Mouse (Mus musculus) lung, adult 2 months (tissue): Measurements from ENCODE around the gene Ppp1r12a. TPM values are rescaled to one million over a fixed set of nuclear protein-coding genes. Genes with fewer than 3 reads are reported as not detected.

ENCODE experiments used
- DNase-seq: peaks from one replicate; pipeline ENCODE4 v3.0.0; 2022
- H3K4me1 ChIP-seq: fragments of 200-500 bp; 2 replicates; pipeline ENCODE4 v1.6.1; 2011; ENCODE audit warnings: low read length; ENCODE audit not compliant: control insufficient read depth, insufficient read depth
- H3K4me3 ChIP-seq: fragments of 200-500 bp; replicated peaks from 2 replicates; pipeline ENCODE3; 2011; ENCODE audit warnings: low read depth, mild to moderate bottlenecking, control low read depth, low read length; ENCODE audit errors: extremely low read depth
- CTCF ChIP-seq: fragments of 200-500 bp; IDR thresholded peaks from 2 replicates; pipeline ENCODE4 v1.5.1; 2011; ENCODE audit warnings: mild to moderate bottlenecking, low read length, control low read depth; ENCODE audit not compliant: insufficient read depth
- POLR2A ChIP-seq: fragments of 200-500 bp; IDR thresholded peaks from 2 replicates; pipeline ENCODE4 v1.6.1; 2011; ENCODE audit warnings: low read depth, mild to moderate bottlenecking, control low read depth, low read length, borderline replicate concordance; ENCODE audit errors: extremely low read depth
- WGBS: fragments of 180-500 bp; shearing (Covaris S2); methylation state at CpG from one replicate; pipeline ENCODE4 v1.1.7; 2018; 5-methylcytosine and 5-hydroxymethylcytosine counted together
- polyA plus RNA-seq: library from polyadenylated mRNA; depleted of rRNA; stranded (reverse); fragments of >200 nt; gene quantifications from 2 replicates; pipeline ENCODE4 v1.2.3, GENCODE M21; 2012; rRNA removed

Ppp1r12a gene
- polyA plus RNA-seq, 1 experiment = 32.9 TPM

DNA sequence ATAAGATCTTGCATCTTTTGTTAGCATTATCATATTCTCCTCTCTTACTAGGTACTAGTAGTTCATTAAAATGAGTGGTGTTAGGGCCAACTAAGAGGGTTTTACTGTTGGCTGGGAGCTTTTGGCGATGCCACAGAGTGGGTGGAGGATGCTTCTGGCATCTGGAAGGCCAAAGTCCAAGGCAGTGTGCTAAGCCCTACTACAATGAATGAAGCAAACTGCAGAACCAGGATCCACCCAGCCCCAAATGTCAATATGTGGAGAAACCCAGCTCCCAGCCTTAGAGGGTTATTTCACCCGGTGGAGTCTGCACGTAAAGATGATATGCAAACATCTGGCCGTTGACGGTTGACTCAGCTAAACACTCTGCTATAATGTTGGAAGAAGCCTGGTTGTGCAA is 167.8 kb downstream of the Ppp1r12a start:
- H3K4me3 ChIP-seq = no peak overlapping the region
- no peak for TF ChIP-seq CTCF
- no peak for TF ChIP-seq POLR2A
- 69% methylated on average over 5 of the region's 5 CpGs for WGBS
- DNase-seq = no peak
- H3K4me1 ChIP-seq = no peaks in the 10 kb centered on the region

DNA sequence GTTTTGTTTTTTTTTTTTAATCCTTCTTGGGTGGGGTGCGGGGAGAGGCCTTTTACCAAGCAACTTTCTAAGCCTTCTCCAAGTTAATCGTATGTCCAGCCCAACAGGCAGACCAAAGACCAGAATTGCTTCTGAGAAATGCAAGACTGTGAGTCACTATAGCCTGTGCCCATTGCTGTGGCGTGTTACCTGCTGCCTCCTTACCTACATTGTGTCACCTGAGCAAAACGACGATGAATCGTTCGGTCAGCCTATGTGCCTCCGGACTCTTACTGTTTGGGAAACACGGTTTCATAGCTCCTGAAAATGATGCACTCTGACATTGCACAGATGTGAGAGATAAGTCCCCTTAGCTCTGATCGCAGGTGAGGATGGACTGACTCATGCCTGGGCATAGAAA is 169.0 kb downstream of the Ppp1r12a start:
- TF ChIP-seq CTCF = no peak
- TF ChIP-seq POLR2A = no peak
- Histone ChIP-seq H3K4me3 (no peak overlapping the region), H3K4me1 (no peaks in the 10 kb centered on the region)
- 19% methylated on average over 10 of the region's 10 CpGs for WGBS
- no peak for DNase-seq

DNA sequence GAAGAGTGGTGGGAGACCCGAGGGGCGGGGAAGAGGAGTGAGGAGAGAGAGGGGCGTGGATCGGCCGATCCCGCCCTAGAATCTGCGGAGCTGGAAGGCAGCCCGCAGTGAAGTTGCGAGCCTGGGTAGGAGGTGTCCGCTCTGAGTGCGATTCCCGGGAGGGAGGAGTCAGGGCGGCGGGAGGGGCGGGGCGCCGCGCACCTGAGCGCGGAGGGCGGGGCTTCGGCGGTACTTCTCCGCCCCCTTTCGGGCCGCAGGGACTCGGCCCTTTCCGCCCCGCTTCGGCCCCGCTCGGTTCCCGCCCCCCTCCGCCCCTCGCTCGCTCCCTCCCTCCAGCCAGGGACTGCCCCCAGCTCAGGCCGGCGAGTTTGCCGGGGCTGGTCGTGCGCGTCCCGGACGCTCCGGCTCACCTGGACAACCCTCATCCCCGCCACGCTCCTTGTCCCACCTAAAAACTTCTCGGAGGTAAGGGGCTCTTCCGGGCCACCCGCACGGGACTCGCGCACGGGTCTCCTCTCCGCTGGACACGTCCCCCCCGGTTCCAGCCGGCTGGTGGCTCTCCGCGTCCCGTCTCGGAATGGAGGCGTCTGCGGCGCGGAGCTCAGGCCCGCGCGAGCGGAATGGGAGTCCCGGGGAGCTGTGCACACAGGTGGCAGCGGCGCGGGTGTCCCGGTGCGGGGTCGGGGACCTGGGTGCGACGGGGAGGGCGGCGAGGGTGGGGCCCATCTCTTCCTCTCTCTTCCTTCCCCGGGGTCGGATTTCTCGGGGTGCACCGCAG is 170.0 kb downstream of the Ppp1r12a start, which contains the start of gene Pawr:
Gene Pawr, plus strand, starts transcription at position 338 of the 778 bp plus-strand sequence.
- no peak for TF ChIP-seq CTCF
- TF ChIP-seq POLR2A = peak; percentile 74; the same call in 1 of the 2 replicates
- DNase-seq = peak; percentile 82
- WGBS = under 1% methylated on average over 84 of the region's 85 CpGs

DNA sequence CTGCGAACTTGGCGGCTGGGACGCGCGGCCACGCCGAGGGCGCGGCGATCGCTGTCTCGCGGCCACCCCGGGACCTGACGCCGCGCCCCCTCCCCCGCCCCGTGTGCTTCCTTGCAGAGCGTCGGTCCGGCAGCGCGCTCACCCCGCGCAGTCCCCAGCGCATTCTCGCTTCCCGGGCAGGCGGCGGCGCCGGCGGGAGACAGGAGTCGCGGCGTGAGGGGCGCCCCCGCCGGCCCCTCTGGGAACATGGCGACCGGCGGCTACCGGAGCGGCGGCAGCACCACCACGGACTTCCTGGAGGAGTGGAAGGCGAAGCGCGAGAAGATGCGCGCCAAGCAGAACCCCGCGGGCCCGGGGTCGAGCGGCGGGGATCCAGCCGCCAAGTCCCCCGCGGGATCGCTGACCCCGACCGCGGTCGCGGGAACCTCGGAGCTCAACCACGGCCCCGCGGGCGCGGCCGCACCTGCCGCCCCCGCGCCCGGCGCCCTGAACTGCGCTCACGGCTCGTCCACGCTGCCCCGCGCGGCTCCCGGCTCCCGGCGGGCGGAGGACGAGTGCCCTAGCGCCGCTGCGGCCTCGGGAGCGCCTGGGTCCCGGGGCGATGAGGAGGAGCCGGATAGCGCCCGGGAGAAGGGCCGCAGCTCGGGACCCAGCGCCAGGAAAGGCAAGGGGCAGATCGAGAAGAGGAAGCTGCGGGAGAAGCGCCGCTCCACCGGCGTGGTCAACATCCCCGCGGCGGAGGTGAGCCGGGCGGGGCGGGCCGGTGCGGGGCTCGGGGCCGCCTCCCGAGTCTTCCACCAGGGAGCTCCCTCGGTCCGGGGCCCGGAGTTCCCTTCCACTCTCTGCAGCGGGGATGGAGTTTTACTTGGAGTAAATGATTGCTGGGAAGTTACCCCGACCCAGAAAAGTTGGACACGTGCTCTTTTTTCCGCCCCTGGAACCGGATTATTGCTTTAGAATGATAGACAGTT is 170.9 kb downstream of the Ppp1r12a start:
- Histone ChIP-seq H3K4me3 (peak overlapping the region; percentile 88), H3K4me1 (0 out of 2 replicates have a peak, but pooled peaks cover 2% of the 10 kb centered on the region)
- 1% methylated on average over 110 of the region's 129 CpGs for WGBS
- TF ChIP-seq POLR2A = no peak
- TF ChIP-seq CTCF = no peak
- peak; percentile 65 for DNase-seq

More for the DNA sequence above, 170.0 kb downstream of the Ppp1r12a start, which contains the start of gene Pawr:
- Histone ChIP-seq H3K4me3 (peak within 1 kb of the TSS; percentile 88), H3K4me1 (0 out of 2 replicates have a peak, but pooled peaks cover 2% of the 10 kb centered on the region)

DNA sequence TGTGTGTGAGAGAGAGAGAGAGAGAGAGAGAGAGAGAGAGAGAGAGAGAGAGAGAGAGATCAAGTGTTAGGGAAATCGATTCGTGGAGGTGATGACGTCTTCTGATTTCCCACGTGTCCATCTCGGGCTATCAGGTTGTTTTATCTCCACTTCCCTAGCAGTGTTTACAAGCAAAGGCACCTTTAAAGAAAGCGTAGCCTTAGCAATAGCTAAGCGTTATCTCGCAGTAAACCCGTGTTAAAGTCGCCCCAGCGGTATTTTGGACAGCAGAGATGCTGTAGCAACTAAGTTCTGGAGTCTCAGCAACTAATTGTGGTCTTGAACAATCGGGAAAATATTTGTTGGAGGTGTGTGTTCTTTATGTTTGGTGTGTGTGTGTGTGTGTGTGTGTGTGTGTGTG is 171.6 kb downstream of the Ppp1r12a start:
- Histone ChIP-seq H3K4me3 (peak overlapping the region; percentile 88), H3K4me1 (0 out of 2 replicates have a peak, but pooled peaks cover 2% of the 10 kb centered on the region)
- 8% methylated on average over 12 of the region's 12 CpGs for WGBS
- TF ChIP-seq CTCF = no peak
- TF ChIP-seq POLR2A = no peak
- DNase-seq = no peak

Other genes starting within 250 kb of the Ppp1r12a start
- 12.9 and 23.8 TPM in 2 replicates for gene Pawr, start 169.9 kb downstream of the Ppp1r12a start, polyA plus RNA-seq